Mouse (Mus musculus) left cerebral cortex, postnatal 4 days (tissue): ENCODE measurements at regions not wholly inside any gene's neighbourhood (a gene's known extent, or its start where the extent isn't known, plus 50 kb on each side); places are given as distances from the start of the nearest gene placed in this dataset.
"Not testable (repeated sequence)": the region's sequence is repeated elsewhere in the genome, so short reads cannot be mapped to it uniquely, and the experiment has no call there.

Experiments used
- DNase-seq: peaks from one replicate; pipeline ENCODE4 v3.0.0-alpha.2; 2022
- intact Hi-C: fragments of 180-260 bp; cut with DNase I; formaldehyde crosslinking; loops from one replicate; pipeline ENCODE4 v1.15.1; 2025

- peak; percentile 48 for DNase-seq
- intact Hi-C loops, result no loop called here
Observed at GRCm38 (mm10) chr5:133937967-133938918, 161.3 kb upstream of the Castor2 start.

GRCm38 (mm10) chr5:133935451-133935850, 164.1 kb upstream of the Castor2 start:
- intact Hi-C loops, result no loop called here
- no peak for DNase-seq

GRCm38 (mm10) chr5:133935006-133935405, 164.5 kb upstream of the Castor2 start:
- intact Hi-C loops, result no loop called here
- no peak for DNase-seq

GRCm38 (mm10) chr5:133930101-133930500, 169.4 kb upstream of the Castor2 start:
- no peak for DNase-seq
- intact Hi-C loops, result no loop called here

- no peak for DNase-seq
- intact Hi-C loops, result no loop called here
Observed at GRCm38 (mm10) chr5:133927054-133927453, 172.5 kb upstream of the Castor2 start.

GRCm38 (mm10) chr5:133925184-133925900, 174.2 kb upstream of the Castor2 start:
- intact Hi-C loops, result no loop called here
- DNase-seq, result peak; percentile 36

GRCm38 (mm10) chr5:133922181-133922580, 177.3 kb upstream of the Castor2 start:
- intact Hi-C loops, result no loop called here
- no peak for DNase-seq

- no peak for DNase-seq
- intact Hi-C loops, result no loop called here
Observed at GRCm38 (mm10) chr5:133915734-133916550, 183.6 kb upstream of the Castor2 start.

- DNase-seq, result no peak
- intact Hi-C loops, result no loop called here
Observed at GRCm38 (mm10) chr5:133907442-133907841, 192.1 kb upstream of the Castor2 start.

- peak; percentile 24 for DNase-seq
- intact Hi-C loops, result no loop called here
Observed at GRCm38 (mm10) chr5:133898025-133898598, 201.4 kb upstream of the Castor2 start.

- peak; percentile 17 for DNase-seq
- intact Hi-C loops, result no loop called here
Observed at GRCm38 (mm10) chr5:133890728-133891127, 208.8 kb upstream of the Castor2 start.

- intact Hi-C loops, result no loop called here
- peak; percentile 90 for DNase-seq
Observed at GRCm38 (mm10) chr5:133889841-133890240, 209.7 kb upstream of the Castor2 start.

GRCm38 (mm10) chr5:133885507-133885906, 214.0 kb upstream of the Castor2 start:
- intact Hi-C loops, result no loop called here
- DNase-seq, result no peak

GRCm38 (mm10) chr5:133885016-133885415, 214.5 kb upstream of the Castor2 start:
- intact Hi-C loops, result no loop called here
- DNase-seq, result peak; percentile 95

- intact Hi-C loops, result no loop called here
- DNase-seq, result peak; percentile 14
Observed at GRCm38 (mm10) chr5:133884593-133884992, 214.9 kb upstream of the Castor2 start.

- intact Hi-C loops, result no loop called here
Observed at GRCm38 (mm10) chr5:133844483-133844882, 255.0 kb upstream of the Castor2 start.

GRCm38 (mm10) chr5:133842059-133842706, 257.3 kb upstream of the Castor2 start:
- DNase-seq, intact Hi-C loops: not testable (repeated sequence)

More at GRCm38 (mm10) chr5:133844483-133844882, 255.0 kb upstream of the Castor2 start:
- no peak for DNase-seq

GRCm38 (mm10) chr5:133838286-133838685, 261.2 kb upstream of the Castor2 start:
- no peak for DNase-seq
- intact Hi-C loops, result no loop called here

GRCm38 (mm10) chr5:133833217-133833616, 266.3 kb upstream of the Castor2 start:
- DNase-seq, result no peak
- intact Hi-C loops, result no loop called here

GRCm38 (mm10) chr5:133828226-133828625, 271.3 kb upstream of the Castor2 start:
- intact Hi-C loops, result no loop called here
- DNase-seq, result no peak
